Mouse (Mus musculus) small intestine, adult 2 months (tissue): ENCODE measurements around the gene Atp2a1. TPM values are rescaled to one million over a fixed set of nuclear protein-coding genes. Genes with fewer than 3 reads are reported as not detected.
"Not testable (repeated sequence)": the region's sequence is repeated elsewhere in the genome, so short reads cannot be mapped to it uniquely, and the experiment has no call there.

ENCODE experiments used
- H3K27ac ChIP-seq: fragments of 200-500 bp; 2 replicates; pipeline ENCODE4 v1.5.1; 2012; ENCODE audit warnings: low read depth, low read length, control low read depth, inconsistent platforms; ENCODE audit not compliant: insufficient read depth
- H3K27me3 ChIP-seq: fragments of 200-500 bp; 2 replicates; pipeline ENCODE4 v1.6.1; 2012; ENCODE audit warnings: mild to moderate bottlenecking, moderate library complexity, low read length, inconsistent platforms; ENCODE audit not compliant: control insufficient read depth, insufficient read depth
- H3K36me3 ChIP-seq: fragments of 200-500 bp; 2 replicates; pipeline ENCODE4 v1.6.1; 2012; ENCODE audit warnings: mild to moderate bottlenecking, low read length, control low read depth, inconsistent platforms; ENCODE audit not compliant: control insufficient read depth, insufficient read depth
- H3K4me1 ChIP-seq: fragments of 200-500 bp; 2 replicates; pipeline ENCODE4 v1.6.1; 2012; ENCODE audit warnings: low read length, inconsistent platforms, mixed read lengths; ENCODE audit not compliant: control insufficient read depth, insufficient read depth, insufficient read length
- H3K4me3 ChIP-seq: fragments of 200-500 bp; 2 replicates; pipeline ENCODE4 v1.5.1; 2012; ENCODE audit warnings: low read depth, mild to moderate bottlenecking, control low read depth, inconsistent platforms, low read length, moderate library complexity
- CTCF ChIP-seq: fragments of 200-500 bp; IDR thresholded peaks from 2 replicates; pipeline ENCODE4 v1.5.1; 2012; ENCODE audit warnings: low read depth, mild to moderate bottlenecking, control low read depth, inconsistent platforms, low read length, moderate library complexity, mixed read lengths; ENCODE audit not compliant: insufficient replicate concordance, insufficient read length; ENCODE audit errors: extremely low read depth
- POLR2A ChIP-seq: fragments of 200-500 bp; IDR thresholded peaks from 2 replicates; pipeline ENCODE4 v1.6.1; 2012; ENCODE audit warnings: low read depth, mild to moderate bottlenecking, control low read depth, inconsistent platforms, low read length, moderate library complexity
- WGBS: fragments of 180-500 bp; shearing (Covaris S2); methylation state at CpG from one replicate; pipeline ENCODE4 v1.1.7; 2018; 5-methylcytosine and 5-hydroxymethylcytosine counted together
- polyA plus RNA-seq: library from polyadenylated mRNA; depleted of rRNA; stranded (reverse); fragments of >200 nt; gene quantifications from 2 replicates; pipeline ENCODE4 v1.2.3, GENCODE M21; 2012; rRNA removed

Atp2a1 gene
- polyA plus RNA-seq, 1 experiment, result 0.23 TPM

DNA sequence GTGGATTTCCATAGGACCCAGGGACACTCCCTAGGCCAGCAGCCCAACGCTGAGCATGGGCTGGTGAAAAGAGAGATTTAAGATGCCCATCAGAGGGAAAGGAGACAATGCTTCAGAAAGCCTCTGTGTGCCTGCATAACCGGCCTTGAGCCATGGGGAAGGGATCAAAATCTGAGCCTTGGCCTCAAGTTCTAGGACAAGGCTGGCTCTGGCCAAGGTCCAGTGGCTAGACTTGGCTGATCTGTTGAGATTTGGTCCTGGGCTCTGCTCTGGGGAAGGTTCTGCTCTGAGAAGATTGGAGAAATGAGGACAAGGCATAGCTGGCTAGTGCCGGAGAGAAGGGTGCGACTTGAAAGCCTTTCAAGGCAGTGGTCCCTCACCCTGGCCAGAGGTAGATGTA is 51.8 kb downstream of the Atp2a1 start:
- no peaks in the 10 kb centered on the region for H3K27me3 ChIP-seq
- H3K27ac ChIP-seq, result no peak overlapping the region
- H3K4me3 ChIP-seq, result no peak overlapping the region
- 85% methylated on average over 4 of the region's 4 CpGs for WGBS
- H3K4me1 ChIP-seq, result no peaks in the 10 kb centered on the region
- no peaks in the 10 kb centered on the region for H3K36me3 ChIP-seq
- TF ChIP-seq CTCF, result no peak
- no peak for TF ChIP-seq POLR2A

DNA sequence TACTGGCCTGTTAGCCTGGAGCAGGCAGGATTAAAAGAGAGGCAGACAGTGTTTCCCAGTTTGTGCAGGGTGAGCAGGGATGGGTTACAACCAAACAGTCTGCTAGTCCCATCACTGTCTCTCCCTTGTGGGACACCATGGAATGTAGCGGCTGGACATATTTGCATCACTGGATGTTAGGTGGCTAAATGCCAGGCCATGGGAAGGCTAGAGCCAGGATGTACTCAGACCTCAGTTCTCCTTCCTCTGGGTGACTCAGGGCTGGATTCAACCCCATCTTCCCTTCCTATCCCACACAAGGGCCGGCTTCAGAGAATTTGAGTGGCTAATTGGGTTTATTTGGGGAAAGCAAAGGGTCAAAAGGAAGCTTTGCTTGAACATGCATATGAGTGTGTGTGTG is 54.2 kb downstream of the Atp2a1 start:
- H3K36me3 ChIP-seq, result no peaks in the 10 kb centered on the region
- WGBS, result 79% methylated on average over 2 of the region's 2 CpGs
- H3K27me3 ChIP-seq, result no peaks in the 10 kb centered on the region
- TF ChIP-seq POLR2A (no peak), CTCF (no peak)
- H3K4me3 ChIP-seq, result no peak overlapping the region
- H3K4me1 ChIP-seq, result no peaks in the 10 kb centered on the region
- no peak overlapping the region for H3K27ac ChIP-seq

DNA sequence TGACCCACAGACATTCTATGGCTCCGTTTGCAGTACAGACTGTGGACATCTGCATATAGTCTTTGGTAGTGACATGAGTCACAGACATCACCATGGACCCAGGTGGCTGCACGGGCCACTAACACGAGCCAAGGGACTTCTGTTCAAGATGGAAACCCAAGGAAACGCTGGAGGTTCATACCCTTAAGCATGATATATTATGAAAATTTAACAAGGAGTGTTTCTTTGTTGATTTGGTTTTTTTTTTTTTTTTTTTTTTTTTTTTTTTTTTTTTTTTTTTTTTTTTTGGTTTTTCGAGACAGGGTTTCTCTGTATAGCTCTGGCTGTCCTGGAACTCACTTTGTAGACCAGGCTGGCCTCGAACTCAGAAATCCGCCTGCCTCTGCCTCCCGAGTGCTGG is 60.4 kb downstream of the Atp2a1 start:
- H3K4me3 ChIP-seq, H3K36me3 ChIP-seq, H3K4me1 ChIP-seq, H3K27me3 ChIP-seq, H3K27ac ChIP-seq: not testable (repeated sequence)
- 77% methylated on average over 8 of the region's 8 CpGs for WGBS

DNA sequence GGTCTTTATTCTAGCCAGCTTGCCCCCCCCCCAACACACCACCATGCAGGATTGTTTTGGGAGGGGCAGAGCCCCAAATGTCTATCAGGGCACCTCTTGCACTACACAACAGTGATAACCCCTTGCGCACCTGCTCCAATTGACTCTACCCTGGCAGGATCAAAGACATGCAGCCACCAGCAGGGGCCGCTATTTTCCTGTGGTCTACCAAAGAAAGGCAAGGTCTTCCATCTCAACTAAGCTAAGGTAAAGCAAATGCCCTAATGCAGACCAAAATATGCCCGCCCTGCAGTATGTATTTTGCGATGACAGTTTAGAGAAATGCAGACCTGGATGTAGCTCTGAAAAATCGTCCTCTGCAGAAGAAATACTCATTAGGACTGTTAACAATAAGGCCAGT is 63.4 kb downstream of the Atp2a1 start:
- no peaks in the 10 kb centered on the region for H3K27me3 ChIP-seq
- H3K4me1 ChIP-seq, result no peaks in the 10 kb centered on the region
- no peak for TF ChIP-seq POLR2A
- TF ChIP-seq CTCF, result peak; percentile 82; the same call in 1 of the 2 replicates
- no peaks in the 10 kb centered on the region for H3K36me3 ChIP-seq
- no peak overlapping the region for H3K4me3 ChIP-seq
- 3% methylated on average over 5 of the region's 5 CpGs for WGBS
- no peak overlapping the region for H3K27ac ChIP-seq

DNA sequence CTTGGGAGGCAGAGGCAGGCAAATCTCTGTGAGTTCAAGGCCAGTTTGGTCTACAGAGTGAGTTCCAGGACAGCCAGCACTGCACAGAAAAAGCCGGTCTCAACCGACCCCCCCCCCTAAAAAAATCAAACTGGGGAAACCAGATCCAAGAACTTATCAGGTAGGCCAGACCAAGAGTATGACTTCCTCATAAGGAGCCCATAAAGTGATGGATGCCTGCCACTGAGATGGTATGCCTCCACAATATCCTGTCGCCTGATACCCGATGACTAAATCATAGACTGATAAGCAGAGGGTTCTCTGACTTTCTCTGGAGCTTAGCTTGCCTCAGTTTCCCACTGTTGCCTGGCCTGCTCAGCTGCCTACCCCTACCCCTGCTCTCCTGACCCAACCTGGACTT is 65.1 kb downstream of the Atp2a1 start:
- H3K4me1 ChIP-seq, result no peaks in the 10 kb centered on the region
- H3K27me3 ChIP-seq, result no peaks in the 10 kb centered on the region
- no peak for TF ChIP-seq CTCF
- no peaks in the 10 kb centered on the region for H3K36me3 ChIP-seq
- whole genome bisulfite sequencing, result 64% methylated on average over 4 of the region's 4 CpGs
- no peak overlapping the region for H3K4me3 ChIP-seq
- no peak overlapping the region for H3K27ac ChIP-seq

DNA sequence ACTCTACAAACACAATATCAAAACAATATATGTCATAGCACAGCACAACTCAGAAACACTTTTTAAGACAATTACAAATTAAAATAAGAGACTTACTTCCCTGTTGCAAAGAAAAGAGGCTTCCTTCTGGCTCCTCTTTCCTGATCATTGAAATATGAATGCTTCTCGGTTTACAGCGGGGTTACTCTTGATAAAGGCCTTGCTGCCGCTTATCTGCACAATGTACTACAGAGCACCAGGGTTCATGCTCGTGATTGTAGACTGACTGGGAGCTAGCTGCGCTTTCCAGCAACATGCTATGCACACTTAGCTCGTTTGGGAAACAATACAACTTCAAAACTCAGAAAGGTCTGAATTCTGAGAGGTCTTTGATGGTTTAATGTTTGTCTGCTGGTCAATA is 65.7 kb downstream of the Atp2a1 start:
- Histone ChIP-seq H3K4me3 (no peak overlapping the region), H3K27ac (no peak overlapping the region), H3K36me3 (no peaks in the 10 kb centered on the region), H3K4me1 (no peaks in the 10 kb centered on the region), H3K27me3 (no peaks in the 10 kb centered on the region)
- TF ChIP-seq POLR2A (no peak), CTCF (no peak)
- 34% methylated on average over 6 of the region's 6 CpGs for WGBS

DNA sequence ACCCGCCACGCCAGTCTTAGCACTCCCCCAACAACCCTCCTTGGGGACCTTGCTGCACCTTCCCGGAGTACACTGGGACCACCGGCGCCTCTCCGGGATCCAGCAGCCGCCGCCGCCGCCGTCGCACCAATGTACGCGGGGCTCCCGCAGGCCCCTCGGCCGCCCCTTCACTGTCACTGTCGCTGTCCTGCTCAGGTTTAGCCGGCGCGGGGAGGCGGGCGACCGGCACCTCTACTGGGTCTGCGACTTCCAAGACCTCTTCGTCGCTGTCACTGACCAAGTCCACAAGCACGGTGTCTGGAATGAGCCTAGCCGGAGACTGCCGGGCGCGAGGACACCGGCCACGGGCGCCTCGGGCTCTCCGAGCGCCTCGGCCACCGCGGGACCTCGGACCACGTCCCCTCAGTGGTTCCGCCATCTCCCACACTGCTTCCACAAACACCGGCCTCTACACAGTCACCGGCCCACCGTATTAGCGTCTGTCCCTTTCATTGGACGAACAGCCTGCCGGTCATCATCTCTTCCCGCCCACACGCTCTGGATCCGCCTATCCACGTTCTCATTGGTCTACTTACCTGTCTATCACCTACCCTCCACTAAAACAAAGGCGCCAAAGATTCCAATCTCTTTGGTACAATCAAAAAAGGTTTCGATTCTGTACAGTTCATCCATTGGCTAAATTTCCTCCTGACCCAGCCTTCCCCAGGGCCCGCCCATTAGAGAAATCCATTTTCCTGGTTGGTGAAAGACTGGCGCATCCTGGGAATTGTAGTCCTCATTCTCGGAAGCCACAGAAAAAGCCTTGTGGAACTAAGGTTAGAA is 66.4 kb downstream of the Atp2a1 start, which contains the start of gene Nfatc2ip:
Gene Nfatc2ip, minus strand, starts transcription at position 440 of the 822 bp plus-strand sequence.
- TF ChIP-seq POLR2A (peak; percentile 82), CTCF (no peak)
- H3K27ac ChIP-seq, result no peak within 1 kb of the TSS

More for the DNA sequence above, 66.4 kb downstream of the Atp2a1 start, which contains the start of gene Nfatc2ip:
- Histone ChIP-seq H3K27me3 (no peaks in the 10 kb centered on the region), H3K4me3 (peak within 1 kb of the TSS; percentile 93), H3K4me1 (no peaks in the 10 kb centered on the region), H3K36me3 (no peaks in the 10 kb centered on the region)
- WGBS, result 1% methylated on average over 59 of the region's 59 CpGs

Other genes with a start within 250 kb of the Atp2a1 start
- 13.6 and 29.6 TPM in 2 replicates for gene Sbk1, start 190.5 kb downstream of the Atp2a1 start, polyA plus RNA-seq
- 10.7 and 23.5 TPM in 2 replicates for gene Lat, start 93.5 kb downstream of the Atp2a1 start, polyA plus RNA-seq
- gene Spns1, start 85.7 kb downstream of the Atp2a1 start, polyA plus RNA-seq, result 91.7 and 149 TPM in 2 replicates
- gene Nfatc2ip, start 66.4 kb downstream of the Atp2a1 start, polyA plus RNA-seq, result 2.0 and 5.2 TPM in 2 replicates
- 3.9 and 8.0 TPM in 2 replicates for gene Cd19, start 48.2 kb downstream of the Atp2a1 start, polyA plus RNA-seq
- gene Rabep2, start 34.3 kb downstream of the Atp2a1 start, polyA plus RNA-seq, result 9.9 and 20.3 TPM in 2 replicates
- 30.5 and 54.4 TPM in 2 replicates for gene Sh2b1, start 12.3 kb upstream of the Atp2a1 start, polyA plus RNA-seq
- 83.1 and 121 TPM in 2 replicates for gene Tufm, start 24.3 kb upstream of the Atp2a1 start, polyA plus RNA-seq
- gene Atxn2l, start 40.3 kb upstream of the Atp2a1 start, polyA plus RNA-seq, result 143 and 301 TPM in 2 replicates
- 37.3 and 79.1 TPM in 2 replicates for gene Eif3c, start 103.3 kb upstream of the Atp2a1 start, polyA plus RNA-seq
- 2.3 TPM in 2 replicates for gene Apobr, start 121.8 kb upstream of the Atp2a1 start, polyA plus RNA-seq
- gene Cln3, start 122.7 kb upstream of the Atp2a1 start, polyA plus RNA-seq, result 24.9 and 55.7 TPM in 2 replicates
- gene Il27, start 131.8 kb upstream of the Atp2a1 start, polyA plus RNA-seq, result 0.15 and 0.51 TPM in 2 replicates
- 32.5 and 97.9 TPM in 2 replicates for gene Nupr1, start 167.8 kb upstream of the Atp2a1 start, polyA plus RNA-seq
- gene Sgf29, start 186.2 kb upstream of the Atp2a1 start, polyA plus RNA-seq, result 16.7 and 23.9 TPM in 2 replicates
- gene Sult1a1, start 213.3 kb upstream of the Atp2a1 start, polyA plus RNA-seq, result 5.0 and 7.4 TPM in 2 replicates
- 35.8 and 40.6 TPM in 2 replicates for gene Bola2, start 232.3 kb upstream of the Atp2a1 start, polyA plus RNA-seq
- gene Slx1b, start 232.7 kb upstream of the Atp2a1 start, polyA plus RNA-seq, result 7.9 and 16.0 TPM in 2 replicates
- 114 and 157 TPM in 2 replicates for gene Coro1a, start 244.7 kb upstream of the Atp2a1 start, polyA plus RNA-seq